Mouse (Mus musculus): ENCODE measurements around the gene Bglap.
"Not testable (repeated sequence)": the region's sequence is repeated elsewhere in the genome, so short reads cannot be mapped to it uniquely, and the experiment has no call there.

Bglap gene

DNA sequence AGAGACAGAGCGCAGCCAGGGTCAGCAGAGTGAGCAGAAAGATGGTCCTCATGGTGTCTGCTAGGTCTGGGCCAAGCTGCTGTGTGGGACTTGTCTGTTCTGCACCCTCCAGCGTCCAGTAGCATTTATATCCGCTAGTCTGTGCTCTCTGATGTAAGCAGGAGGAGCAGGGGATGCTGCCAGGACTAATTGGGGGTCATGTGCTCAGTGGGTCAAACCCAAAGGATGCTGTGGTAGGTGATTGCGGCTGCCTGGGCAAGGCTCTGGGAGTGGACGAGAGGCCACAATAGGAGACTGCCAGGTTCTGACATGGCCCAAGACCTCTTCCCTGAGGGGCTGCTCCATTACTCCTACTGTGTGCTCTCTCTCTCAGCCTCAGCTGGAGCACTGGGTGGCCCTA lies at the start of gene Bglap:
TSS of gene Bglap (minus strand) at position 101 of the 400 bp plus-strand sequence.
- no peak for DNase-seq

GRCm38 (mm10) chr3:88428639-88429038 lies 44.4 kb upstream of the Bglap start:
- not testable (repeated sequence) for DNase-seq

- DNase-seq, result no peak
Observed at GRCm38 (mm10) chr3:88427342-88427905, 43.2 kb upstream of the Bglap start.

GRCm38 (mm10) chr3:88425708-88426420 lies 41.6 kb upstream of the Bglap start:
- DNase-seq, result no peak

- no peak for DNase-seq
Observed at GRCm38 (mm10) chr3:88425330-88425689, 41.0 kb upstream of the Bglap start.

- DNase-seq, result peak; percentile 89
Observed at GRCm38 (mm10) chr3:88424605-88425329, 40.5 kb upstream of the Bglap start, which contains the start of gene Slc25a44. TSS of gene Slc25a44 (minus strand) at chr3:88425139.

- DNase-seq, result no peak
Observed at GRCm38 (mm10) chr3:88422020-88422720, 37.9 kb upstream of the Bglap start.

DNA sequence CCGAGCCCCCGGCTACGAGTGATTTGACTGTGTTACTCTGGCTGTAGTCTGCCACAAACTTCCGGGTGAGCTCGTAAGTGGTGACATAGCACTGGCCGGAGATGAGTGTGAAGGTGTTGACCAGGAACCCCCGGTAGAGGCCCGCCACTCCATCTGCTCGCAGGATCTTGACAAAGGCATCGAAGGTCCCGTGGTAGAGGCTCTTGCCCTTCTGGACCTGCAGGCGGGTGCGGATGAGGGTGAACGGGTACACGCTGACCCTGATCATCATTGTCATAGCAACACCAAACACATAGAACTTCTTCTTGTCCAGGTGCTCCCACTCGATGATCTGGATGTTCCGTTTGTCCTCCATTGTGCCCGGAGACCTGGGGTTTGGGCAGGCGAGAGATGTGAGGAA lies 36.5 kb upstream of the Bglap start:
- DNase-seq, result no peak

GRCm38 (mm10) chr3:88418016-88418415 lies 33.8 kb upstream of the Bglap start:
- no peak for DNase-seq

DNA sequence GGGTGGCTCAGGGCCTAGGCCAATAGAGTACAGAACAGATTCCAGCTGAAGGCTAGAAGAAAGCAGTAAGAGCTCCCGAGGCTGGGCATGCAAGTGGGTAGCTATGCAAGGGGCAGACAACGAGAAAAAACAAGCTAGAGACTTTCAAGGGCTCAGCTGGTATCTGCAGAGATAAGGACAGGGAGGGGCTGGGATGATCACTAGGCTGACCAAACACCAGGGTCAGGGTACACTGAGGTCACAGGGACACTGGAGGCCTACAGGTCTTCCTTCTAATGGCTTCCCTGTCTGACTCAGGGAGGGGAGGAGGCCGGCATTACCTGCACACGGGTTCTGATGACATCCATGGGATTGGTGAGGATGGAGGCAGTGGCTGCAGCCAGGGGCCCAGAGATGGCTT lies 31.4 kb upstream of the Bglap start:
- DNase-seq, result no peak

DNA sequence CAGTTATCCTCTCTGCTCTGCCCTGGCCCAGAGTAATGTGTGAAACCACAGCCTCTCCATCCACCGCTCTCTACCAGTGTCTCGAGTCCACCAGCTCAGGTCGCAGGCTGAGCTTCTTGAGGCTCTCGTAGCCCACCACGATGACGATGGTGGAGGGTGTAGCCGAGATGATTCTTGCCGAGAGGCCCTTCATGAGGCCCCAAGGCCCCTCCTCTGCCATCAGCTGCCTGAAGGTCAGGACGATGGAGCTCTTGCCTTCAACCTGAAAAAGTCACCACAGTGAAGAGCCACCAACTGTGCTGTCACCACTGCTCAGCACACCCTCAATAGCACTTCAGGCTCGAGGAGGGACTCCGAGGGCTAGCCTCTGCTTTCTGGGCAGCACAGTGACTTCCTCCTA lies 28.4 kb upstream of the Bglap start:
- DNase-seq, result no peak

DNA sequence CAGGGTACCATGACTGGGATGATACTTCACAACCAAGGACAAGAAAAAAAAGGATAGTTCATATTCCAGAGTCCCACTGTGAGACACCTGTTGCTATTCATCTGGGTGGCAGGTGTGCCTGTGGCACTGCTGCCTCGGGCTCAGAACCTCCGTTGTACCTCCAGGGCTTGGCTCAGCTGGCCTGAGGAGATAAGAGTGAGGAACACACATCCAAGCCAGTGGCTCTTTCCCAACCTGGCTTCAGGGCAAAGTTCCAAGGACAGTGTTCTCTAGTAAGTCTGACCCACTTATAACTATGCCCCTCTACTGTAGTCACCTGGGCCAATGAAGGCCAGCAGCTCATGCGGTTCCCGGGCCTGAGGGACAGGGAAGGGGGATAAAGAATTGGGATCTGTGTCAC lies 27.4 kb upstream of the Bglap start:
- no peak for DNase-seq

DNA sequence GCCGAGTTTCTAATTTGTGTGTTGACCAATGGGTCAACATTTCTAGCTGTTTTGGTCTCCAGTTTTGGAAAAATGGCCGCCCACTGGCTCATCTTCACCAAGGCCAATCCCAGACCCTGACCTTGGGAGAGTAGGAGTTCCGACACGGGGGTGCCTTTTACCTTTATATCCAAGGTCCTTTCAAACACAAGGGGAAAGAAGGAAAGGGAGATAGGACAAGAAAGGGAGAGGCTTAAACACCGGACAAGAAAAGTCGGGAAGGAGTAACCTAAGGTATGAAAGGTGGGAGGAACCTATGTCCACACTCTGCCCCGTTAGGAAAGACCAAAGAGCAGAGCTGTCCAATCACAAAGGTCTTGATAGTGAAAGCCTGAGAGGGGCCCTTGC lies 26.4 kb upstream of the Bglap start:
- DNase-seq, result no peak

- DNase-seq, result peak; percentile 93
Observed at GRCm38 (mm10) chr3:88409741-88410644, 25.7 kb upstream of the Bglap start, which contains the start of gene Pmf1. TSS of gene Pmf1 (minus strand) at chr3:88410331.

GRCm38 (mm10) chr3:88408953-88409352 lies 24.7 kb upstream of the Bglap start:
- no peak for DNase-seq

DNA sequence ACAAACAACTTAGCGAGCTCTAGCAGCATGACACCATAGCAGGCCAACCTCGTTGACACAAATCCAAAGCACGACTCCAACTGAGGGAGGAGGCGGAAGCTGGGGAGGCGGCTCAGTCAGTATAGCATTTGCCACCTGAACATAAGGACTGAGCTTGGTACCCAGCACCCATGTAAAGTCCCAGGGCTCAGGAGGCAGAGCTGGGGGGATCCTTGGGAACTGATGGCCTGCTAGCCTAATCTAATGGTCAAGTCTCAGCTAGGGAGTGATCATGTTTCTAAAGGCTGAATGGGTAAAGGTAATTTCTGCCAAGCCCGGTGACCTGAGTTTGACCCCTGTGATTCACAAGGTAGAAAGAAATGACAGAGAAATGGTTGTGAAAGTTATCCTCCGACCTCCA lies 23.3 kb upstream of the Bglap start:
- DNase-seq, result no peak

DNA sequence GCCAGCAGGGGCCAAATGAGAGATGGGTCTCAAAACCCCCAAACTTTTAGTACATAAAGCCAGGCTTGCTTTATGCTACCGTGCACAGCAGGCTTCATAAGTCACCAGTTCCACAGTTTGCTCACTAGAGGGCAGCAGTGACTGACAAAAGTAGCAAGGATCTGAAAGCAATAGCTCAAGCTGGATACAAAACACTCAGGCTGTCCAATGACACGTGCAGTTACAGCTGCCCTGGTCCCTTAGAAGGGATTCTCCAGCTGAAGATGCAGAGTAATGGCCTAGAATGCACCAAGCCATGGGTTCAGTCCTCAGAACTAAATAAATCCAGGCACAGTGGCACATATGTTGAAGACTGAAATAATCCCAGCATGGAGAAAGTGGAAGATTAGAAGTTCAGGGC lies 22.8 kb upstream of the Bglap start:
- DNase-seq, result peak; percentile 65

DNA sequence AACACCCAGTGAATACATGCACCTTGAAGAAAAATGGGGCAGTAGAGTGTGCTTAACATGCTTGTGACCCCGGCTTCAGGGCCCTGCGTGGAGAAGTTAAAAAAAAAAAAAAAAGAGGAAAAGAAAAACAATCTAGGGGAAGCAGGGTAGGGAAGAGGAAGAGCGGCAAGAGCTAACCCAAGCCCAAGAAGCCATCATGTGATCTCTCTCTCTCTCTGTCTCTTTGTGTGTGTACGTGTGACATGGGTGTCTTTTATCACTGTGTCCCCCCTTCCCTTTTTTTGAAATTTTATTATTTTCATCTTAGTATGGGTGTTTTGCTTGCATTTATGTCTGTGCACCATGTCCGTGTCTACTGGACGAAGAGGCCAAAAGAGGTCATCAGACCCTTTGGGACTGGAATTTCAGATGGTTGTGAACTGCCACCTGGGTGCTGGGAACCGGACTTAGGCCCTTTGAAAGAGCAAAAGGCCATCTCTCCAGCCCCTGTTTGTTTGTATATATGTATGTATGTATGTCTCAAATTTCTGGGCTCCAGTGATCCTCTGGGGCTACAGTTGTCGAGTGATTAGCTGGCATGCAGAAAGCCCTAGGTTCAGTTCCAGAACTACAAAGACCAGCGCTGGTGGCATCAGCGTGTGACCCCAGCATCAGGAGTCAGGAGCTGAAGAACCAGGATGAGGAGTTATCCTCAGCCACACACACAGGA lies 19.4 kb upstream of the Bglap start:
- no peak for DNase-seq

DNA sequence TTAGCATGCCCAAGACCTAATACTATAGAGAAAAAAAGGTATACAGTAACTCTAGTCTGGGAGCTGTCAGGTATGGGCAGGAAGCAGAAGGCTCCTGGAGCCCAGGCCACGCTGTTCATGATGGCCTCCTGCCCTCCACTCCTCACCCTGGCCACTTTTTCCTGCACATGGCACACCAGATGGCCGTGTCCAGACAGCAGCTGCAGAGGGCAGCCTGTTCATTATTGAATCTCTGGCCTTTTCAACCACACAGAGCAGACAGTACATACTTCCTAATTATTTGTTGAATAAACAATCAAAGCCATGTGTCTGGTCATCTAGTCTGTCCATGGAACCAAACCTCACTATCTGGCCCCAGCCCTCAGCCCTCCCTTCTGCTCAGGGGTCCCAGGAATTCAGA lies 14.4 kb upstream of the Bglap start:
- no peak for DNase-seq

GRCm38 (mm10) chr3:88395742-88396141 lies 11.5 kb upstream of the Bglap start:
- DNase-seq, result no peak

- DNase-seq, result no peak
Observed at GRCm38 (mm10) chr3:88395288-88395687, 11.0 kb upstream of the Bglap start.
